Mouse (Mus musculus) forebrain, embryonic 13.5 days (tissue): ENCODE results near the gene Ccdc38. TPM values are rescaled to one million over a fixed set of nuclear protein-coding genes. Genes with fewer than 3 reads are reported as not detected.
A peak's percentile ranks its signal among the peaks of the same experiment; 100 is the strongest.

Source experiments
- ATAC-seq: fragments of 200-750 bp; cut with Nextera tagmentation; 2 replicates; pipeline ENCODE4 v1.8.0; 2017
- H3K27ac ChIP-seq: fragments of 300-500 bp; sonication (generic); 2 replicates; pipeline ENCODE4 v1.5.1; 2015; ENCODE audit warnings: inconsistent platforms, mild to moderate bottlenecking, moderate library complexity
- H3K27me3 ChIP-seq: fragments of 300-500 bp; sonication (generic); 2 replicates; pipeline ENCODE4 v1.6.1; 2015; ENCODE audit warnings: mild to moderate bottlenecking, inconsistent platforms
- H3K36me3 ChIP-seq: fragments of 300-500 bp; sonication (generic); 2 replicates; pipeline ENCODE4 v1.6.1; 2015; ENCODE audit warnings: mild to moderate bottlenecking, inconsistent platforms; ENCODE audit not compliant: poor library complexity, severe bottlenecking
- H3K4me1 ChIP-seq: fragments of 300-500 bp; sonication (generic); 2 replicates; pipeline ENCODE4 v1.6.1; 2015; ENCODE audit warnings: inconsistent platforms
- H3K4me2 ChIP-seq: fragments of 300-500 bp; sonication (generic); 2 replicates; pipeline ENCODE4 v1.6.1; 2015; ENCODE audit warnings: inconsistent platforms, mild to moderate bottlenecking, moderate library complexity
- H3K4me3 ChIP-seq: fragments of 300-500 bp; sonication (generic); 2 replicates; pipeline ENCODE4 v1.5.1; 2015; ENCODE audit warnings: mild to moderate bottlenecking, inconsistent platforms
- H3K9ac ChIP-seq: fragments of 300-500 bp; sonication (generic); 2 replicates; pipeline ENCODE4 v1.6.1; 2015; ENCODE audit warnings: mild to moderate bottlenecking, inconsistent platforms
- H3K9me3 ChIP-seq: fragments of 300-500 bp; sonication (generic); replicated peaks from 2 replicates; pipeline ENCODE4 v1.6.1; 2016; ENCODE audit warnings: inconsistent platforms
- WGBS: fragments of 180-500 bp; shearing (Covaris S2); methylation state at CpG from one replicate; pipeline ENCODE4 v1.1.7; 2015; 5-methylcytosine and 5-hydroxymethylcytosine counted together
- polyA plus RNA-seq: library from polyadenylated mRNA; unstranded; fragments of >200 nt; fragmentation: Nextera tagmentation; extraction: Ambion mirVana; gene quantifications from 2 replicates; pipeline ENCODE4 v1.2.1, GENCODE M21; 2015

Gene Ccdc38
- polyA plus RNA-seq: 0.41 and 0.68 TPM in 2 replicates

DNA sequence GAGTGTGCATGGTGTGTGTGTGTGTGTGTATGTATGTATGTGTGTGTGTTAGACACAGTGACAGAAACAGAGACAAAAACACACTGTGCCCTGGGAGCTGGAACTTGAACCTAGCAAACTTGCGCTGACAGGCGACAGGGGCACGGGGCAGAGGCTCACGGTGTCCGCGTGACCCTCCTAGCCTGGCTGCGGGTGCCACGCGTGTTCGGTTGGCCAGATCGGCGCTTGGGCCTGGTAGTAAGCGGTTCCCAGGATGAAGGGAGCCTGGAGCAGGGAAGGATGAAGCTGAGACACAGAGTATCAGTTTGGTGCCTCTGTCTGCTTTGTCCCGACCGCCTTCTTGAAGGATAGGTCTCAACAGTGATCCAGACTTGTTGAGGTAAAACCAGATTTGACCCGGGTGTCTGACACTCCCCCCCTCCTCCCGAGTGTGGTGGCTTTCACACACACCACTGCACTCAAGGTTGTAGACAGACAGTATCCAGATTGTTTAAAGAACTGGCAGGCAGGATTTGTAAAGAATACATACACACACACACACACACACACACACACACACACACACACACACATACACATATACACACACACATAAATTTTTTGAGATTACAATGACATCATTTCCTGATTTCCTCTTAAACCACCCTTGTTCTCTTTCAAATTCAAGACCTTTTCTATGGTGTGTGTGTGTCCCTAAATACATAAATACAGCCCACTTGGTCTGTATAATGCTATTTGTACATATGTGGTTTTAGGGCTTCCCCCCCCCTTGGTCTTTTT is at the start of gene Ccdc38:
TSS of gene Ccdc38 (plus strand) at position 202 of the 780 bp plus-strand sequence.
- peak within 1 kb of the TSS; percentile 37 for H3K4me3 ChIP-seq
- H3K9me3 ChIP-seq: no peaks in the 10 kb centered on the region
- ATAC-seq: peak; percentile 13; the same call in 1 of the 2 replicates
- 68% methylated on average over 17 of the region's 17 CpGs for WGBS
- peak within 1 kb of the TSS; percentile 68 for H3K4me2 ChIP-seq
- H3K27ac ChIP-seq: no peak within 1 kb of the TSS
- H3K9ac ChIP-seq: peak within 1 kb of the TSS; percentile 43
- no peaks in the 10 kb centered on the region for H3K36me3 ChIP-seq
- H3K27me3 ChIP-seq: peaks cover 9% of the 10 kb centered on the region; the same call in 1 of the 2 replicates
- peaks cover 13% of the 10 kb centered on the region for H3K4me1 ChIP-seq

DNA sequence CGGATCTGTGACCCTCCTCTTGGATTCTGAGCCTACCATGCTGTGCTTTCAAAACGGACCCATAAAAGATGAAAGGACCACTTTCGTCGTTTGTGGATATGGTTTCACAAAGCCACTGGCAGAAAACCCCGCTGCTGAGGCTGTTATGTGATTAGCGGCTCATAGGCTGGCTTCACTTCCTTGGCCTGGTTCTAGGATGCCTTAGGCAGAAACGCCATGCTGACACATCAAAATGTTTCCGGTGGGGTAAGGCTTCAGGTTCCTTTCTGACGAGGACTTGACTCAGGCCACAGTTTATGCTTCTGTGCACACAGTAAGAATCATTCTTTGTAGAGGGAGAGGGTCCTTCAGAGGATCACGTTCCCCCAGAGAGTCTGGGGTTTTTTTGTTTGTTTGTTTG is 39.6 kb upstream of the Ccdc38 start:
- H3K27ac ChIP-seq: no peak overlapping the region
- no peaks in the 10 kb centered on the region for H3K9me3 ChIP-seq
- no peak overlapping the region for H3K4me3 ChIP-seq
- 55% methylated on average over 10 of the region's 10 CpGs for WGBS
- H3K36me3 ChIP-seq: no peaks in the 10 kb centered on the region
- H3K27me3 ChIP-seq: no peaks in the 10 kb centered on the region
- H3K9ac ChIP-seq: no peak overlapping the region
- H3K4me2 ChIP-seq: no peak overlapping the region
- H3K4me1 ChIP-seq: no peaks in the 10 kb centered on the region
- ATAC-seq: no peak

DNA sequence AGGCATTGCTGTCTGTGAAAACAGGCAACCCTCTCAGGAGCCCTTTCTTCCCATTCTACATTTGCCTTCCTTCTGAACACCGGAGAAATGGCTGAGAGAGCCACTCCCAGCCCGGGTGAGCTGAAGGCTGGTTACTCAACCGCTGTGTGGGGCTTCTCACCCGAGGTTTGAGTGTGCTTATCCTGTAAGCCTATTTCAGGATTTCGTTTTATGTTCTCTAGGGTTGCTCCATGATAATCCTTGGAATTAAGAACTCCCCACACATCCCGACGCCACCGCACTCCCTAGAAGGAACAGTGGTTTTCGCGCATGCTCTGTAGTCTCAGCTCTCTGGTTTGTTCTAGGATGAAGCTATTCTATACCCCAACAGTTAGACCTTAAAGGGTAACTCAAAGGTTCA is 39.1 kb upstream of the Ccdc38 start:
- Histone ChIP-seq H3K4me2 (no peak overlapping the region), H3K9ac (no peak overlapping the region), H3K9me3 (no peaks in the 10 kb centered on the region), H3K27me3 (no peaks in the 10 kb centered on the region), H3K36me3 (no peaks in the 10 kb centered on the region), H3K27ac (no peak overlapping the region), H3K4me3 (no peak overlapping the region), H3K4me1 (no peaks in the 10 kb centered on the region)
- WGBS: 81% methylated on average over 10 of the region's 10 CpGs
- ATAC-seq: no peak

DNA sequence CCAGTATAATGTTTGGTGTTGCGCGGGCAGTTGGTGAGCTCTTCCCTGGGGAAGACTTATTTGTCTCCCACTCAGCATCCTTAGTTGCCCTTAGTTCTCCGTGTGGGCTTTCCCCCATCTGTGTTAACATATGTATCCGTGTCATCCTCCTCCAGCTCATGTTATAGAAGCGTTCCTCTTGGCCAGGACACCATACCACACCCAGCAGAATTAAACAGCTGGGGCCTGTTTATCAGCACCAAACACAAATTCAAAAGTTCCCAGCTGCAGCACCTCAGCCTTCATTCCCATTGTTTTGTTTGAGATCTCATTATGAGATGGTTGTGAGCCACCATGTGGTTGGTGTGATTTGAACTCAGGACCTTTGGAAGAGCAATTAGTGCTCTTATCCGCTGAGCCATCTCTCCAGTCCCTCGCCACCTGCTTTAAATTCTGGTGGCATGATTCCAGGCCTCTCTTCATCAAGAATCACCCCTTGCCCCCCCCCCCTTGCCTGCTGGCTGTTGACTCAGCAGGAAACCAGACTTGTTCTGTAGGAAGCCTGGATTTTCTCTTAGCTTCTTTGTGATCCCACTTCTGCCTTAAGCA is 32.0 kb upstream of the Ccdc38 start:
- Histone ChIP-seq H3K4me3 (no peak overlapping the region), H3K27me3 (no peaks in the 10 kb centered on the region), H3K4me2 (no peak overlapping the region), H3K4me1 (no peaks in the 10 kb centered on the region), H3K36me3 (no peaks in the 10 kb centered on the region), H3K9ac (no peak overlapping the region), H3K27ac (no peak overlapping the region), H3K9me3 (no peaks in the 10 kb centered on the region)
- no peak for ATAC-seq
- WGBS: 69% methylated on average over 7 of the region's 7 CpGs

DNA sequence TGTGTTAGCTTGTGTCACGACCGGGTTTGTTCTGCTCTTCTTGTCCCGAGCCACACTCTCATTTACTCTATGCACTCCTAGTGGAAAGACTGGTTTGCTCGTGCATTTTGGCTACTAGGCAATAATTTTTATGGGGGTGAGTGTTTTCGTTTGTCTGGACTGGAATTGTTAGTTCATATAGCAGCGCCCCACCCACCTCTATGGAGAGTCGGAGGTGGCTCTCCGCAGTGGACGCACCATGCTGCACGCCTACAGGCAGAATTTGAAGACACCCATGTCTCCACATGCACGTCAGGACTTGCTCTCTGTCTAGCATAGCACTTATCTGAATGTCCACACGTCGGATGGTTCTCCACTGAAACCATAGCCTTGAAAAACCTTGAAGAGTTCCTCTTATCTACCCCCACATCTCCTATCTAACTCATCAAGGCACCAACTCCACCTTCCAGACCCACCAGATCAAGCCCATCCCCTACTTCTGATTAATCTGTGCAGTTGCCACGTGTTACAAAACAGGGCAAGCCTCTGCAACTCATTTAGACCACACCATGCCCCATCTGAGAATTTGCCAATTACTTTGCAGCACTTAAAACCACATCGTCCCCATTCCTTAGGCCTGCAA is 30.8 kb upstream of the Ccdc38 start:
- ATAC-seq: no peak
- Histone ChIP-seq H3K9ac (no peak overlapping the region), H3K4me1 (no peaks in the 10 kb centered on the region), H3K4me2 (no peak overlapping the region), H3K27me3 (no peaks in the 10 kb centered on the region), H3K27ac (no peak overlapping the region), H3K9me3 (no peaks in the 10 kb centered on the region), H3K36me3 (no peaks in the 10 kb centered on the region), H3K4me3 (no peak overlapping the region)
- WGBS: 90% methylated on average over 15 of the region's 15 CpGs

DNA sequence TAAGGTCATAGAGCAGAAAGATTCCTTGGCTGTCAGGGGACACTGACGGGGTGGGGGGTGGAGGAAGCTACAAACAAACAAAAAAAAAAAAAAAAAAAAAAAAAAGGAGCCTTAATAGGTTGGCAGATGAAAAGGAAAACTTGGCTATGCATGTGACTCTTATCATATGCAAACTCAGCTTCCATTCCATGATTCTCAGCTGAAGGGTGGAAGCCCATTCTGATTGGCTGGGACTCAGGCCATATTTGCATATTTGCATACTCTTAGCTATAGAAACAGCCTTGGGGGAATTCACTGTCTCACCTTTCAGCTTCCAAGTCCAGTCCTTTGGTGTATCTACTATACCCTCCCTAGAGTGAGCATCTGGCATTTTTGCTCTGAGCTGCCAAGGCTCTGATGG is 25.0 kb upstream of the Ccdc38 start:
- WGBS: 35% methylated on average over 1 of the region's 1 CpGs
- Histone ChIP-seq H3K36me3 (no peaks in the 10 kb centered on the region), H3K27me3 (no peaks in the 10 kb centered on the region), H3K4me2 (no peak overlapping the region), H3K4me1 (no peaks in the 10 kb centered on the region), H3K27ac (no peak overlapping the region), H3K9ac (no peak overlapping the region), H3K4me3 (no peak overlapping the region), H3K9me3 (no peaks in the 10 kb centered on the region)
- ATAC-seq: peak; percentile 92

DNA sequence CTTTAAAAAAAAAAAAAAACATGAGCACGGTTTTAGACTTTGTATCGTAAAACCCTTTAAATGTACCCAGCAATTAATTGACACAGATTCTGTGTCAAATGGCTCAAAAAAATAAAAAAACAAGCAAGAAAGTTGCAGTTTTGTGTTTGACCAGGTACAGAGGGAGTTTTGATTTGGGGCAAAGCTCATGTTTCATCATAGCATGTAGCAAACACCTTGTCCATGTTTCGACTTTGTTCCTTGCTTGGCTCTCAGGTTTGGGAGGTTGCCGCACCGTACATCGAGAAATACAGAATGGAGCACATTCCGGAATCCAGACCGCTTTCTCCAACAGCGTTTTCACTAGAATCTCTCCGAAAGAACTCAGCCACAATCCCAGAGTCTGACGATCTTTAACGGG is 24.5 kb upstream of the Ccdc38 start:
- Histone ChIP-seq H3K27ac (no peak overlapping the region), H3K4me2 (no peak overlapping the region)
- WGBS: 81% methylated on average over 12 of the region's 12 CpGs

DNA sequence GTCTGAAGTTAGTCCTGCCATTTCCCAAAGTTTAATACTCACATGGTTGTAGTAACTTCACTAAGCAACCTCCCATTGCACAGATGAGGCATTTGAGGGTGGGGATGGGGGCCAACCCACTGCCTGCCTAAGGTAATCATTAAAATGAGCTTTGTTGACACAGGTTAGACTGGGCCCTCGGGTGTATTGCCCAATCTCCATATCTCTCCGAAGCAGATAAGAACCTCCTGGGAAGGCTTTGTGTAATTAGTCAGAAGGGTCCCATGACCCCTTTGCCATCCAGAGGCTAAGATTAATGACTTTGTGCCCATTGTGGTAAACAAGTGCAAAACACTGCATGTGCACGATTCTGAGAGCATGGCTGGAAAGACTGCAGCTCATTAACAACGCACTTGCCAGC is 22.7 kb upstream of the Ccdc38 start:
- Histone ChIP-seq H3K4me3 (no peak overlapping the region), H3K36me3 (no peaks in the 10 kb centered on the region), H3K9ac (no peak overlapping the region), H3K4me2 (no peak overlapping the region), H3K27ac (no peak overlapping the region), H3K4me1 (no peaks in the 10 kb centered on the region), H3K9me3 (no peaks in the 10 kb centered on the region), H3K27me3 (no peaks in the 10 kb centered on the region)
- 72% methylated on average over 4 of the region's 4 CpGs for WGBS
- no peak for ATAC-seq

More for the DNA sequence above, 24.5 kb upstream of the Ccdc38 start:
- H3K9me3 ChIP-seq: no peaks in the 10 kb centered on the region
- H3K4me1 ChIP-seq: no peaks in the 10 kb centered on the region
- H3K9ac ChIP-seq: no peak overlapping the region
- H3K36me3 ChIP-seq: no peaks in the 10 kb centered on the region
- no peaks in the 10 kb centered on the region for H3K27me3 ChIP-seq
- no peak for ATAC-seq
- no peak overlapping the region for H3K4me3 ChIP-seq

DNA sequence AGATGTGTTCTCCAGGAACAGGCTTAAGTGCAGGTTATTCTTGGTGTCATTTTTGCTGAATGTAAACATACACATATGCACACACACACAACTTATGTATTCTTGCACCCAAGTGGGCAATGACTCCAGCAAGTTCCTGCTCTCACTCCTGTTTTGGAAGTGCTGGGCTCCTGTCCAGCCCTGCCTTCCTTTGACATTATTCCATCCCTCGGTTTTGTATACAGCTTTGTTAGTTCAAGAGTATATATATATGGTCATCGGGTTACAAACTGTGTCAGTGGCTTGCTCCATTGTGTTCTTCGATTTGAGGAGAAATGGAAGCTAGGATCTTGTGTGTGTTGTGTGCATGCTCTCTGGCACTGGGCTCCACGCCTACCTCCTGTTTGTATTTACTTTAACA is 22.2 kb upstream of the Ccdc38 start:
- no peaks in the 10 kb centered on the region for H3K9me3 ChIP-seq
- WGBS: 88% methylated on average over 4 of the region's 4 CpGs
- no peak overlapping the region for H3K9ac ChIP-seq
- H3K4me2 ChIP-seq: no peak overlapping the region
- ATAC-seq: no peak
- no peak overlapping the region for H3K27ac ChIP-seq
- H3K4me1 ChIP-seq: no peaks in the 10 kb centered on the region
- H3K36me3 ChIP-seq: no peaks in the 10 kb centered on the region
- no peaks in the 10 kb centered on the region for H3K27me3 ChIP-seq
- H3K4me3 ChIP-seq: no peak overlapping the region

DNA sequence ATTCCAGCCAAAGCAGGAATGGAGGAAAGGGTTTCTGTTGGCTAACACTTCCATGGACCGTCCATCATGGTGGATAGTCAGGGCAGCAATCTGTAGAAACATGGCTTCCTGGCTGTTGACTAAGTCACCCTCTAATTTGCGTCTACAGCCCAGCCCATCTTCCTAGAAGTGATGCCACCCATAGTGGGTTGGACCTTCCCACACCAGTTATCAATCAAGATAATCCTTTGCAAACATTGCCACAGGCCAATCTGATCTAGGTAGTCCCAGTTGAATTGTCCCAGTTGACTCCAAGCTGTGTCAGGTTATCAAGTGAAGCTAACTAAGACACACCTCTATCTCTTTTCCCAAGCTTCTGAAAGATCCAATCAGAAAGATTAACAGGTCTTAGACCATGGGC is 21.8 kb upstream of the Ccdc38 start:
- H3K27ac ChIP-seq: no peak overlapping the region
- H3K4me2 ChIP-seq: no peak overlapping the region
- ATAC-seq: no peak
- no peaks in the 10 kb centered on the region for H3K27me3 ChIP-seq
- no peaks in the 10 kb centered on the region for H3K36me3 ChIP-seq
- no peak overlapping the region for H3K9ac ChIP-seq
- no peak overlapping the region for H3K4me3 ChIP-seq
- H3K4me1 ChIP-seq: no peaks in the 10 kb centered on the region
- no peaks in the 10 kb centered on the region for H3K9me3 ChIP-seq
- WGBS: 91% methylated on average over 2 of the region's 2 CpGs

DNA sequence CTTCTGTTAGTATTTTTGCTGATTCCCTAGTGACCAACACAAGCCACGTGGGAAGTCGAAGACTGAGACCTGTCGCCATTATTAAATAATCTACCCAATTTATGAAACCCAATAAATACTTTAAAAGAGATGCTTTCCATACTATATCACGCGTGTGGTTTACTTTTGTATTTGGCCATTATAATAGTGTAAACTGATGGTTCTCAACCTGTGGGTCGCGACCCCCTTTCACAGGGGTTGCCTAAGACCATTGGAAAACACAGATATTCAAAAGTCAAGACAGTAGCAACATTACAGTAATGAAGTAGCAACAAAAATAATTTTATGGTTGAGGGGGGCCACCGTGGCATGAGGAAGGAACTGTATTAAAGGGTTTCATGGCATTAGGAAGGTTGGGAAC is 21.3 kb upstream of the Ccdc38 start:
- Histone ChIP-seq H3K27me3 (no peaks in the 10 kb centered on the region), H3K4me1 (no peaks in the 10 kb centered on the region)
- WGBS: 93% methylated on average over 8 of the region's 8 CpGs

DNA sequence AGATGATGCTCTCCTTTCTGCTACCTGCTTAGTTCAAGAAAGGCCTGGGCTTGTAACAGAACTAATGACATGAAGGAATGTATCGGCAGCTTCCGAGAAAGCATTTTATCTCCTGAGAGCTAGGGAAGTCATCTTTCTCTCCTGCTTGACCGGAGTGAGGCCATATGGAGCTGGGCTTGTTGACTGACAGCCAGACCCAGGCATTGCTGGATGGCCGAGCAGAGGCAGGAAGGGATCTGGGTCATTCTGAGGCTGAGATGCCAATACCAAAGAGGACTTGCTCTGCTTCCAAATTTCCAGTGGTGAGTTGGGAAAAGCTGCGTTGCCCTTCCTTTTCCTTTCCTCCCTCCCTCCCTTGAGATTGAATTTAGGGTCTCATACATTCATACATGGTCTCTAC is 20.7 kb upstream of the Ccdc38 start:
- H3K36me3 ChIP-seq: no peaks in the 10 kb centered on the region
- H3K9ac ChIP-seq: no peak overlapping the region
- no peaks in the 10 kb centered on the region for H3K4me1 ChIP-seq
- H3K4me3 ChIP-seq: no peak overlapping the region
- WGBS: 90% methylated on average over 5 of the region's 5 CpGs
- H3K27me3 ChIP-seq: no peaks in the 10 kb centered on the region
- no peak for ATAC-seq
- no peaks in the 10 kb centered on the region for H3K9me3 ChIP-seq
- no peak overlapping the region for H3K27ac ChIP-seq
- H3K4me2 ChIP-seq: no peak overlapping the region

More for the DNA sequence above, 21.3 kb upstream of the Ccdc38 start:
- no peaks in the 10 kb centered on the region for H3K36me3 ChIP-seq
- H3K27ac ChIP-seq: no peak overlapping the region
- ATAC-seq: no peak
- H3K9me3 ChIP-seq: no peaks in the 10 kb centered on the region
- no peak overlapping the region for H3K9ac ChIP-seq
- H3K4me2 ChIP-seq: no peak overlapping the region
- H3K4me3 ChIP-seq: no peak overlapping the region
